Mouse (Mus musculus) small intestine, adult 2 months (tissue): Measurements from ENCODE around the gene Tmed1. TPM values are rescaled to one million over a fixed set of nuclear protein-coding genes. Genes with fewer than 3 reads are reported as not detected.

Experiments used
- H3K27ac ChIP-seq: fragments of 200-500 bp; 2 replicates; pipeline ENCODE4 v1.5.1; 2012; ENCODE audit warnings: low read depth, low read length, control low read depth, inconsistent platforms; ENCODE audit not compliant: insufficient read depth
- H3K27me3 ChIP-seq: fragments of 200-500 bp; 2 replicates; pipeline ENCODE4 v1.6.1; 2012; ENCODE audit warnings: mild to moderate bottlenecking, moderate library complexity, low read length, inconsistent platforms; ENCODE audit not compliant: control insufficient read depth, insufficient read depth
- H3K36me3 ChIP-seq: fragments of 200-500 bp; 2 replicates; pipeline ENCODE4 v1.6.1; 2012; ENCODE audit warnings: mild to moderate bottlenecking, low read length, control low read depth, inconsistent platforms; ENCODE audit not compliant: control insufficient read depth, insufficient read depth
- H3K4me1 ChIP-seq: fragments of 200-500 bp; 2 replicates; pipeline ENCODE4 v1.6.1; 2012; ENCODE audit warnings: low read length, inconsistent platforms, mixed read lengths; ENCODE audit not compliant: control insufficient read depth, insufficient read depth, insufficient read length
- H3K4me3 ChIP-seq: fragments of 200-500 bp; 2 replicates; pipeline ENCODE4 v1.5.1; 2012; ENCODE audit warnings: low read depth, mild to moderate bottlenecking, control low read depth, inconsistent platforms, low read length, moderate library complexity
- CTCF ChIP-seq: fragments of 200-500 bp; IDR thresholded peaks from 2 replicates; pipeline ENCODE4 v1.5.1; 2012; ENCODE audit warnings: low read depth, mild to moderate bottlenecking, control low read depth, inconsistent platforms, low read length, moderate library complexity, mixed read lengths; ENCODE audit not compliant: insufficient replicate concordance, insufficient read length; ENCODE audit errors: extremely low read depth
- POLR2A ChIP-seq: fragments of 200-500 bp; IDR thresholded peaks from 2 replicates; pipeline ENCODE4 v1.6.1; 2012; ENCODE audit warnings: low read depth, mild to moderate bottlenecking, control low read depth, inconsistent platforms, low read length, moderate library complexity
- WGBS: fragments of 180-500 bp; shearing (Covaris S2); methylation state at CpG from one replicate; pipeline ENCODE4 v1.1.7; 2018; 5-methylcytosine and 5-hydroxymethylcytosine counted together
- polyA plus RNA-seq: library from polyadenylated mRNA; depleted of rRNA; stranded (reverse); fragments of >200 nt; gene quantifications from 2 replicates; pipeline ENCODE4 v1.2.3, GENCODE M21; 2012

The Tmed1 gene
- polyA plus RNA-seq, 1 experiment: 10.8 TPM

- TF ChIP-seq POLR2A (no peak), CTCF (no peak)
- Histone ChIP-seq H3K36me3 (peaks cover 52% of the 10 kb centered on the region), H3K27ac (no peak overlapping the region), H3K4me1 (peaks cover 6% of the 10 kb centered on the region), H3K4me3 (no peak overlapping the region), H3K27me3 (no peaks in the 10 kb centered on the region)
Measured at GRCm38 (mm10) chr9:21505767-21506166, 4.3 kb downstream of the Tmed1 start.

DNA sequence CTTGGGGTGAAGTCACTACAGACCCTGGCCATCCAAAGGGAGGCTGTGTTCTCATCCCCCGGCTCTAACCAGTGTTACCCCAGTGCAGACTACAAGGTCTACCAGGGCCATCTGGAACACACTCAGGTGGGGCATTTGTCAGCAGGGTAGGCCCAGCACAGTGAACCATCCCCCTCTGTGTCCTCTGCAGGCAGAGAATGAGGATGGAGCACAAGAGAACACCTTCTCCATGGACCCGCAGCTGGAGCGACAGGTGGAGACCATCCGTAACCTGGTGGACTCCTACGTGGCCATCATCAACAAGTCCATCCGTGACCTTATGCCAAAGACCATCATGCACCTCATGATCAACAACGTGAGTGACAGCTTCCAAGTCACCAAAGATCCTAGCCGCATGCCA is 6.7 kb downstream of the Tmed1 start:
- Histone ChIP-seq H3K27ac (no peak overlapping the region), H3K27me3 (no peaks in the 10 kb centered on the region), H3K36me3 (peaks cover 69% of the 10 kb centered on the region), H3K4me1 (no peaks in the 10 kb centered on the region), H3K4me3 (no peak overlapping the region)
- TF ChIP-seq POLR2A (no peak), CTCF (no peak)
- 95% methylated on average over 8 of the region's 8 CpGs for WGBS

DNA sequence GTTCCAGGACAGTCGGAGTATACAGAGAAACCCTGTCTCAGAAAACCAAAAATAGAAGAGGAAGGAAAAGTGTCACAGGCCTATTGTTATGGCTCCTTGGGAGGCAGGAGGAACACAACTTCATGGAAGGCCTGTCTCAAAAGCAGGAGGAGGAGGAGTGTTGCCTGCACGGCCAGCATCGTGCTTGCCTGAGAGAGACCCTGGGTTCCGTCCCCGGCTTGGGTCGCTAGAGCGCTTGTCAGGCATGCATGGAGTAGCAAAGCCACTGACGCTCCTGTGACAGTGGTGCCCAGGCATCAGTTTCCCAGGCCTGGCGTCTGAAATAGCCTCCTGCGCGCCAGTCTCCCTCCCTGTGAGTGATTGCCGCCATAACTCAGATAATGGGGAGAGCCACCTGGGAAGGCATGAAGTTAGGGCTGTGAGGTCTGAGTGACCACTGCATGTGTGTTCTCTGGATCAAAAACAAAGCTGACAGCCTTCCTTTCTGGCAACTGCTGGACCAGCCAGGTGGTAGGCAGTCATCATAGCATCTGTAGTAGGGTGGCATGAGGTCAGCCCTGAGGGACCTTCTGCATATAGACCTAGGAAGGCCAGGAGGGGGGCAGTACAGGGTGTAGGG is 11.7 kb downstream of the Tmed1 start:
- Histone ChIP-seq H3K4me1 (no peaks in the 10 kb centered on the region), H3K36me3 (peaks cover 47% of the 10 kb centered on the region)
- WGBS: 92% methylated on average over 12 of the region's 12 CpGs

GRCm38 (mm10) chr9:21497664-21498063 is 12.4 kb downstream of the Tmed1 start:
- H3K27ac ChIP-seq: no peak overlapping the region
- TF ChIP-seq CTCF: no peak
- no peak overlapping the region for H3K4me3 ChIP-seq
- H3K36me3 ChIP-seq: peaks cover 49% of the 10 kb centered on the region
- no peaks in the 10 kb centered on the region for H3K27me3 ChIP-seq
- 90% methylated on average over 2 of the region's 2 CpGs for WGBS
- no peaks in the 10 kb centered on the region for H3K4me1 ChIP-seq

More for the DNA sequence above, 11.7 kb downstream of the Tmed1 start:
- Histone ChIP-seq H3K27me3 (no peaks in the 10 kb centered on the region), H3K4me3 (no peak overlapping the region), H3K27ac (no peak overlapping the region)
- TF ChIP-seq CTCF: no peak
- TF ChIP-seq POLR2A: no peak

- H3K27me3 ChIP-seq: no peaks in the 10 kb centered on the region
- H3K27ac ChIP-seq: no peak overlapping the region
- WGBS: 92% methylated on average over 16 of the region's 16 CpGs
- H3K36me3 ChIP-seq: peaks cover 50% of the 10 kb centered on the region
- H3K4me3 ChIP-seq: no peak overlapping the region
- no peak for TF ChIP-seq POLR2A
- no peaks in the 10 kb centered on the region for H3K4me1 ChIP-seq
Measured at GRCm38 (mm10) chr9:21497050-21497542, 13.0 kb downstream of the Tmed1 start.

DNA sequence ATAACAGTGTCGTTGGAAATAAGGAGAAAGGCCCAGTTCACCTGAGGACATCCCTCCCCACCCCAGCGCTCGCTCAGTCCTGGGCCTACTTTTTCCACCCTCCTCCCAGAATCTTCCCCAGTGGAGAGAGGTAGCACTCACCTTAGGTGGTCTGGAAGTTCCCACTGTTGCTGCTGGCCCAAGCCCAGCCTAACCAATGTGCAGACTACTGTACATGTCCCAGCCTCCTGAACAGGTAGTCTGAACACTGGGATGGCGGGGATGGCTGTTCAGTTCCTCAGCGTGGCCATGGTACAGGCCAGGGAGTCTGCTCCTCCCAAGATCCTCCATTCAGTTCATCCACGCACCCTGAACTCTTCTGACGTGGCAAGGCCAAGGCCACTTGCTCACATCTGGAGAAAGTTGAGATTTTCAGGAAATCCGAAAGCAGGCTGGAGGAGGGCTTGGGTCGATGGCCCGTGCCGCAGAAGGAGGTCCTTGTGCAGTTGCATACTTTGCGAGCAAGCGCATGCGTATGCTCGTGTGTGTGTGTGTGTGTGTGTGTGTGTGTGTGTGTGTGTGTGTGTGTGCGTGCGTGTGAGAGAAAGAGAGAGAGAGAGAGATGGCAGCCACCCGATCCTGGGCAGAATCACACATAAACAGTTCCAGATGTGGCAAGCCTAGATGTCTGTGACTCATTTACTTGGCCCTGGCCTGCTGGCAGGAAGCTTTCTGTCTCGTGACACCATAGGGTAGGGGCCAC is 13.6 kb downstream of the Tmed1 start:
- no peak overlapping the region for H3K4me3 ChIP-seq
- peaks cover 54% of the 10 kb centered on the region for H3K36me3 ChIP-seq
- no peak for TF ChIP-seq CTCF
- no peak for TF ChIP-seq POLR2A
- H3K4me1 ChIP-seq: no peaks in the 10 kb centered on the region
- 84% methylated on average over 19 of the region's 19 CpGs for WGBS
- peak overlapping the region; percentile 5; the same call in 1 of the 2 replicates for H3K27ac ChIP-seq
- H3K27me3 ChIP-seq: no peaks in the 10 kb centered on the region

DNA sequence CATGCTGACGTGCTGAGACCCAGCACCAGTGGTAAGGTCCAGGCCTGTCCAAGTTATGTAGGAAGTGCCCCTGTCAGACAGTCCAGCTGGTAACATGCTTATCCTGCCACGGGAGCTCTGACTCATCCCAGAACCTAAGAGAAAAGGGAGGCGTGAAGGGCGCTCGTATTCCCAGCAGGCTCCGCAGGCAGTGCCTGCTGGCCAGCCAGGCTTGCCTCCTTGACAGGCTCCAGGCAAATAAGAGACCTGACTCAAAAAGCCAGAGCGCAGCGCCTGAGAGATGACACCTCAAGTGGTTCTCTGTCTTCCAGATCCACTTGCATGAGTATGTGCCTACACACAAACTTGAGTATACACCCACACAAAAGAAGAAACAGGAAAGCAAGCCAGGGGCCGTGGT is 15.3 kb downstream of the Tmed1 start:
- Histone ChIP-seq H3K4me1 (no peaks in the 10 kb centered on the region), H3K27me3 (no peaks in the 10 kb centered on the region), H3K4me3 (no peak overlapping the region), H3K27ac (no peak overlapping the region), H3K36me3 (peaks cover 60% of the 10 kb centered on the region)
- 83% methylated on average over 9 of the region's 9 CpGs for WGBS
- no peak for TF ChIP-seq POLR2A
- TF ChIP-seq CTCF: no peak
